Mouse (Mus musculus): Measurements from ENCODE around the gene Ttc39b. TPM values are rescaled to one million over a fixed set of nuclear protein-coding genes. Genes with fewer than 3 reads are reported as not detected.
A peak's percentile ranks its signal among the peaks of the same experiment; 100 is the strongest.

Ttc39b gene
- total RNA-seq, 1 experiment from 2014 or later, result 5.8 TPM

DNA sequence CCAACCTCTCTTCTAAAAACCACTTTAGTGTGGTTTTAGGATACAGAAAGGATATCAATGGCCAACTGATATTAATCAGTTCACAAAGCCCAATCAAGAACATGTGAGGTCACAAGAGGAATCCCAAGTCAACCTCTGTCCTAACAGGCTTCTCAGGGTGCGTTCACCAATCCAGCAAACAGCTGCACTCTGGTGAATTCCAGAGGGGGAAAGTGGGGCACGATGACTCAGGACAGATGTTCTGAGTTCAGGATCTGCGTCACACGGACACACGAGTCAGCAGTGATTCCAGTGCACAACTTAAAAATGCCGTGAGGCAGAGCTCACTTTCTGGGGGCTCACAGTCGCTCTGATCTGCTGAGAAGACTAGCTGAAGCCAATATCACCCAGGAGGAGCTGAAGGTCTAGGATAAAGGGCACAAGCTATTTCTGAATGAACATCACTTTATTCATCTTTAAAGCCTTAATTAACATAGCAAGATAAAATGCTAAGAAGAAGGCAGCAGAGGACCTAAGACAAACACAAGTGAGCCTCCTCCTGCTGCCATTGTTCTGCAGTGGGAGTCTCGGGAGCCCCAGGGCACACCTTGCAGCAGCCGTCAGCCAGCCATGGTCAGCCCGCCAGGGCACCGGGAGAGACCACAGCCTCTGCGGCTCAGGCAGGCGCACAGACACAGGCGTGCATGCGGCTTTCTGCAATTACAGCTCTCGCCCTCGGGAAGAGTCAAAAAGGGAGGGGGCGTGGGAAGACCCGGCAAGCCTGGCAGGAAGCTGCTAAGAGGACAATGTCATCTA is 39.9 kb downstream of the Ttc39b start:
- peak; percentile 68 for ATAC-seq (replicated peaks; ENCODE audit: low read depth, poor library complexity, severe bottlenecking)

DNA sequence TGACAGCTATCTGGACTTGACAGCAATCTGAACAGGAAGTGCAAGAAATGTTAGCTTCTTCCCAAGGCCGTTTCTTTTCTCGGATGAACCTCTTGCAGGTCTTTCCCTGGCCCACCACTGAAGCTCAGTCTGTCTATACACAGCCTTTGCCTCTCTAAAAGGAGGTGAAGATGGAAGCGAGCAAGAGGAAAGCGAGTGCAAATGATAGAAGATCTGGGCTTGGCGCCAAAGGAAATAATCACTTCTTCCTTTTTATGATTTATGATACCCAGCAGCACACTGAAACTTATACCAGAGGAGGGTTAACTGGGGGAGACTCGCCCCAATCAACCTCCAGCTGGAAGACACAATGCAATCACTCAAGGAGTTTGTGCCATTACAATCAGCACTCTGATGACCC is 41.6 kb downstream of the Ttc39b start:
- ATAC-seq (replicated peaks; ENCODE audit: low read depth, poor library complexity, severe bottlenecking), result peak; percentile 46

DNA sequence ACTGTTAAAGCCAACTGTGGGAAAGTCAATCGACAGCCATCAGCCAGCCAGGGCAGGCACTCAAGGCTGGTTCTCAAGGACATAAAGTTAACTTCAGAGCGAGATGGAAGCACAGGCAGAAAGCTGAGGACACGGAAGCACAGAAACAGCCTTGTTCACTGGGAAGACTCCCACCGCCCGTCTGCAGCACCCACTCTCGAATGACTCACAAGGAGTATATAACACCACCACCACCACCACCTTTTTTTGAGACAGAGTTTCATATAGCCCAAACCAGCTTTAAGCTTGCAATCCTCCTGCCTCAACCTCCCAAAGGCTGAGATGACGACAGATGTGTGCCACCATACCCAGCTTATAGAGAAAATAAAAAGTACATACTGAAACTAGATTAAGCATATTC is 44.8 kb downstream of the Ttc39b start:
- ATAC-seq (replicated peaks; ENCODE audit: low read depth, poor library complexity, severe bottlenecking), result no peak

DNA sequence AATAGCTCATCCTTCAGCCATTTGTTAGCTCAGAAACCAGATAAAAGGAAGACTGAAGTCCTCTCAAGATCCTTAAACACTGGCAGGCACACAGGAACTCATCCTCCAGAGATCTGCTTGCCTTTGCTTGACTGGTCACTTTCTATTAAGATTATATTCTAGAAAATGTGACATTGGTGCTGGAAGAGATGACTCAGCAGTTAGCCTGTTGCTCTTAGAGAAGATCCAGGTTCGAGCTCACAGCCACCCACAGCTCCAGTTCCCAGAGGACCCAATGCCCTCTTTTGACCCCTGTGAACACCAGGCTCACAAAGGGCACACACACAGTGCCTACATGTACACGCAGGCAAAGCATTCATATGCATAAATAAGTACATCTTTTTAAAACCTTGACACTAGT is 49.8 kb downstream of the Ttc39b start:
- peak; percentile 4 for ATAC-seq (replicated peaks; ENCODE audit: low read depth, poor library complexity, severe bottlenecking)

DNA sequence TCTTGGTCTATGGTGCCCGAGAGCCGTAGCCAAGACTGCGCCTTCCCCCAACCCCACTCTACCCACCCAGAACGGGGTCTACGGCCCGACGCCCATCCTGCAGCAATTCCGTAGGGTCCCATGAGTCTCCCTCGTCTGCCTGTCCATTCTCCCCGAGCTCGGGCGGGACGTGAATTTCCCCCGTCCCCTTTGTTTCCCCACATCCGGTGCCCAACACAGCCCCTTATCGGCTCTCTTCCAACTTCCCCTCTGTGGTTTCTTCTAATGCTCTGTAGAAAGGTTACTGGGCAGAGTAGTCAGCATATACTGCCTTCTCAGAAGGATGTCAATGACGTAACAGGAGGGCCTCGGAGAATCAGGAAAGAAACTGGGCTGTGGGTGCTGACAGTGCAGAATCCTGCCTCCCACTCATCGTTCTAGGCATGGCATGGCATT is 50.4 kb downstream of the Ttc39b start:
- ATAC-seq (replicated peaks; ENCODE audit: low read depth, poor library complexity, severe bottlenecking), result peak; percentile 93

DNA sequence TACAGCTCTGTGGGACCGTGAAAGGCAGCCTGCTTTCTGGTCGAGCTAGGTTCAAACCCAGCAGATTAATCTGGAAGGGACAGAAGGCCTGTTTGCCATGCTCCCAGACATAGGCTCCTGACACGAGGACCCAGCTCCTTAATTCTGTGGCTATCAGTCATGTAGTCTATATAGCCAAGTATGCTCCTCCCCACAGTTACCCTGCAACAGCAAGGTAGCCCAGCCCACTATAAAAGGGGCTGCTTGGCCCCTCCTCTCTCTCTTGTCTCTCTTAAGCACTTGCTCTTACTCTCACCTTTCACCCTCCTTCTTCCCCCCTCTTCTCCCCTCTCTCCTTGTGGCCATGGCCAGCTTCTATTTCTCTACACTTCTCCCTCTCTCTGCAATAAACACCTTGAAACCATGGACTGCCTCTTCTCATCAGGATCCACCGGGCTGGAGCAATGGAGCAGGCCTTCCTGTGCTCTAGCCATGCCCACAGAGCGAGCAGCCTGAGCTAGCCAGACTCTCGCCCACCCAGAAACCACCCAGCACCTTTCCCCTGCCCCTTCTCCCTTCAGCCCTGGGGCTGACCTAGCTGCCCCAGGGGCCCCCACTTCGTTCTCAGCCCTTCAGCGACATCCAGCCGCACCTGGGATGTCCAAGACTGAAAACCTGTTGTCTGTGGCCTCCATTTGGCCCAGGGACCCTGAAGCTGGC is 51.0 kb downstream of the Ttc39b start:
- peak; percentile 10 for ATAC-seq (replicated peaks; ENCODE audit: low read depth, poor library complexity, severe bottlenecking)

DNA sequence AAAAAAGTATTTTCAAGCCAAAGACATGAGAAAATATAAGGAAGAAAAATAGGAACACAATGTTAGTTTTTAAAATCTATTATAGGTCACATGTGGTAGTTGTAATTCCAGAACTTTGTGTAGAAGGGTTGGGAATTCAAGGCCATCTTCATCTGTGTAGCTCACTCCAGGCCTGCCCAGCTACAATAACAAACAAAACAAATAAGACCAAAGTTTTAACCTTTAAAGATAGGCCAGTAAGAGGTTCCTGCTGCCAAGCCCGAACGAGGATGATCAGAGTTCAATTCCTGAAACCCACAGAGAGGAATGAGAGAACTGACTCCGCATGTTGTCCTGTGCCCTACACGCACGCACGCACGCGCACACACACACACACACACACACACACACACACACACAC is 53.6 kb downstream of the Ttc39b start:
- no peak for ATAC-seq (replicated peaks; ENCODE audit: low read depth, poor library complexity, severe bottlenecking)

DNA sequence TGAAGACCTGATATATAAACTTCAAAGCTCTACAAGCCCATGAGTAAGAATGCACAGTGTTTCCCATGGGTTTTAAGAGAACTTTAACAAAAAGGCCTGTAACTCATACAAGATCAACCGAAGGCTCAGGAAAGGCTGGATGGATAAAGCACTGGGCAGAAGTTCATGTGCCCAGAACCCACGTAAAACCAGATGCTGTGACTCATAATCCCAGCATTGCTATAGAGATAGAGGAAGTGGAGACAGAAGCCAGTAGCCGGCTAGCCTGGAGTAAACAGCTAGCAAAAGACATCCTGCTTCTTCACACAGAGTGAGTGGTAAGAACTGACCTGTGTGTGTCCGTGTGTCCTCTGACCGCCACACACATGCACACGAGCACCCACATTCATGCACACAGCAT is 54.4 kb downstream of the Ttc39b start:
- ATAC-seq (replicated peaks; ENCODE audit: low read depth, poor library complexity, severe bottlenecking), result peak; percentile 19; the same call in 1 of the 2 replicates

DNA sequence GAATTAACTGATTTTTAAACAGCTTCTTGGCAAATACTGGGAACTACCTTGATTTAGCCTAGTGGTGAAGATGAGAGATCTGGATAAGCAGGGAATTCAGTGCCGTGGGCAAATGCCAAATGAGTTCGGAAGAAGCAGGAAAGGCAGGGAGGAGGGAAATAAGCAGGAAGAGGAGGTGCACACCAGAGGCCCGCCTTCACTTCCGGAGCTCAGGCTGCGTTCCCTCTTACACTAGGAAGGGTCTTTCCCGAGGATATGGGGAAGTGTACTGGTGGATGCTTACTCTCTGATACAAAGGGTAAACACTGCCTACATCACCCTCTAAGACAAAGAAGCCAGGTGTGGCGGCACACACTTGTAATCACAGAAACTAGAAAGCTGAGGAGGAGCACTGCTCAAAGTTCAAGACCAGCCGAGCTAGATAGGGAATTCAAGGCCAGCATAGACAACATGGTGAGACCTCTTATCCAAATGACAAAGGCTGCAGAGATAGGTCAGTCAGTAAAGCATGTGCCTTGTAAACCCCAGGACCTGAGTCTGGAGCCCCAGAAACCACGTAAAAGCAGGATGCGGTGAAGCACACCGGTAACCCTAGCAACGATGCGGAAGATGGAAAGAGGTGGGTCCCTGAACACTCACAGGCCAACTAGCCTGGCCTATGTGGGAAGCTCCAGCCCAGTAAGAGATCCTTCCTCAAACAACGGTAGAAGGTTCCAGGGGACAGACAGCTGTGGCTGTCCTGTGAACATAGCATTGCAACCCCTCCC is 57.9 kb downstream of the Ttc39b start:
- ATAC-seq (replicated peaks; ENCODE audit: low read depth, poor library complexity, severe bottlenecking), result peak; percentile 70

DNA sequence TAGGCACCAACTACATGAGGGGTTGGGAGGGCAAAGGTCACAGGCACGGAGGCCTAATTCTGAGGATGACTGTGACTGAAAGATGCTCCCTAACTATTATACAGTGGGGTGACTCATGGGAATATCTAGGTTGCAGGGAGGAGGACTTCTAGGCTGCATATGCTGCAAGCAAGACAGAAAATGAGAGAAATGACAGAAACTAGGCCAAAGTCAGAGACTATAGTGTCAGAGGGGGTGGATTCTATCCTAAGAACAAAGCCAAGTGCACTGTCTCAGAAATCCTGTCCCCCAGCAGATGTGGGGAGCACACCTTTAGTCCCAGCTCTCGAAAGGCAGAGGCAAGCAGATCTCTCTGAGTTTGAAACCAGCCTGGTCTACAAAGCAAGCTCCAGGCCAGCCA is 59.2 kb downstream of the Ttc39b start:
- no peak for ATAC-seq (replicated peaks; ENCODE audit: low read depth, poor library complexity, severe bottlenecking)

DNA sequence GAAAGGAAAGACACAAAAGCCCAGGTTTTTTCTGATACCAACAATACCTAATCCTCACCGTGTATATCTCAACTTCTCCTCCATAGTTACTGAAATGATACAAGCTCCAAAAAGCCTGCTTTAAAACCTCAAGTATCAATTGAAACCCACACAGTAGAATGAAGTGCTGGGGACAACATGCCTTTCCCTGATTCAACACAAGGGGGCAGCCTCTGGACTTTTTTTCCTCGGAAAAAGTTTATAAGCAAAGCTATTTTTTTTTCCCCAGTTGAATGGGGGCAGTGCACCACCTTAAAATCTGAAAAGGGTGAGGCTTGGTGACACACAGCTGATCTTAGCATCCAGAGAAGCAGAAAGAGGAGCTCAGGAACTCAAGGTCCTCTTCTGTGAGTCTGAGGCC is 62.1 kb downstream of the Ttc39b start:
- ATAC-seq (replicated peaks; ENCODE audit: low read depth, poor library complexity, severe bottlenecking), result peak; percentile 50

DNA sequence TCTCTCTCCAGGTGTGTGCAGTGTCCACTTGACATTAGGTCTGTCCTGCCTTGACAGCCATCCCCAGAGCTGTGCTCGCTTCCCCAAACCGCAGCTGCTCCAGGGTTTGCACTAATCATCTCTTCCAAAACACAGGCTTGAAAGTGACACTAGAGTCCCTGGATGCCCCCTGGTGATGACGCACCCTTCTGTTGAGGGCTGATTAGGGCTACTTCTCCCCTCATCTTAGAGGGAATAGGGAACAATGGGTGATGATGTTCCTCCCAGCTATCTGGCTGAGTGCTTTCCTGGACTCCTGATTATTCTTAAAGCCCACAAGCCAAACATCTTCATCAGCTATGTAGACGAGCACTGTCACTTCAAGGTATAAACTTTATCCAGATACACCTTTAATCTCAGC is 64.4 kb downstream of the Ttc39b start:
- ATAC-seq (replicated peaks; ENCODE audit: low read depth, poor library complexity, severe bottlenecking), result no peak

DNA sequence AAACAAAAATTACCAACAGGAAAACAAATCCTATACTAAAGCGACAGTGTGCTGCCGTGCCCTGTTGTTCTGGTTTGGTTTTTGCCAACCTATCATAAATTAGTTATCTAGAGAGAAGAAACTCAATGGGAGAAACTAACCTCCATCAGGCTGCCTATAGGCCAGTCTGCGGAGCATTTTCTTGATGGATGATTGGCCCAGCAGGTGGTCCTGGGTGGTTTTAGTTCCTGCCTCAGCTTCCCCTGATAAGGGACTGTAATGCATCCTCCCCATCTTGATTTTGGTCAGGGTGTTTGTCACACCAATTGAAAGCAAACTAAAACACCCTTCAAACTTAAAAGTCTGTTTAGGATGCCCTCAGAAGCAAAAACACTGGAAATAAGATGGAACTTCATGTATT is 65.8 kb downstream of the Ttc39b start:
- no peak for ATAC-seq (replicated peaks; ENCODE audit: low read depth, poor library complexity, severe bottlenecking)

DNA sequence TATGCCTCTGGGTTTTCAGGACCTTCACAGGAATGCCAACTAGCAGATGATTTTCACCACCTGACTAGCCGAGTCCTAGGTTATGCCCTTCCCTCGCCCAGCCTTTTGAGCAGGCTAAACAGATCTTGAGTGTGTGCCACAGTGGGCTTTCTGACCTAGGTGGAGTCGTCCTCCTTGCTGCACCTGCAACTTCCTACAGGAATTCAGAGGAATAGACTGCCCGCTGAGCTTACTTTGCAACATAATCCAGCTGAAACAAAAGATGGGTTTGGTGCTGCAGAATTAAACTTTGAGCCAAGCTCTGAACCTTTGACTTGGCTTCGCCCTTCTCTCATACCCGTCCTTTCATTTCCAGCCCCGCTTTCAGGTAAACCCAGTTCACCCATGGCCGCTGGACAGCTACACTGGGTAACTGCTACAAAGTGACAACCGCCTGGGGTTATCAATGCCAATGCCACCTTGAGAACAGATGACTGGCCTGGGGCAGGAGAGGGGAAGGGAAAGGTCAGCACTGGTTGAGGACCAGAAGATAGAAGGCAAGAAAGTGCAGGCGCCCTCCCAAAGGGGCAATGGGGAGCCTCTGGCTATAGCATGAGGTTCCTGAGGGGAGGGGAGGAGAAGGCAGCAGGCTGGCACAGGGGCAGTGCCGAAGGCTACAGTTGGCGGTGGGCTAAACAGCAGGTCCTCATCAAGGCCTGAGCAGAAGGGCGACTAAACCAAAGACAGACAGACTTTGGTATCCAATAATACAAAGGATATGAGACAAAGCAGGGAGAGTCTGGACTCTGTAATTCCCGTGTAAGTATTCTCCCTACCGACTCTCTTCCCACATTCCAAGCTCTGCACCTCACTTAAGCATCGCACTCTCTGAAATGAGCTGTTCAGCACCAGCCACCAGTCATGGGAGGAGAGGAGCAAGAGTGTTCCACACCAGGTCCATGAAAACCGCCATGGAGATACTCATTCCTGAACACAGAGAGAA is 66.5 kb downstream of the Ttc39b start:
- no peak for ATAC-seq (replicated peaks; ENCODE audit: low read depth, poor library complexity, severe bottlenecking)

DNA sequence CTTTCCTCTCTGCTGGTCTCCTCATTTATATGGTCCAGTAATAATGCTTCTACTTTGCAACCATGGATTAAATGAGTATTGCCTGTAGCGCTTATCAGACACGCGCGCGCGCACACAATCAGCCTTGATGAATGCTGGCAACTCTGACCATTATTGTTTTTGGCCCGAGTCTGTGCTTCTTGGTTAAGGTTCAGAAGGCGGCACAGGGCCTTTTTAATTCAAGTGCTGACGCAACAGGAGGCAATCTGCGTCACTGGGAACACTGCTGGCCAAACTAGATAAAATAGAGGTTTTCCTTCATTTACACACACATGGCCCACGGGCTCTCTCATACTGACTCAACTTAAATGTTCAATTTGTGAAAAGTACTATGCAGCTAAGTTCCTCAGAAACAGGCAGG is 67.3 kb downstream of the Ttc39b start:
- ATAC-seq (replicated peaks; ENCODE audit: low read depth, poor library complexity, severe bottlenecking), result no peak

DNA sequence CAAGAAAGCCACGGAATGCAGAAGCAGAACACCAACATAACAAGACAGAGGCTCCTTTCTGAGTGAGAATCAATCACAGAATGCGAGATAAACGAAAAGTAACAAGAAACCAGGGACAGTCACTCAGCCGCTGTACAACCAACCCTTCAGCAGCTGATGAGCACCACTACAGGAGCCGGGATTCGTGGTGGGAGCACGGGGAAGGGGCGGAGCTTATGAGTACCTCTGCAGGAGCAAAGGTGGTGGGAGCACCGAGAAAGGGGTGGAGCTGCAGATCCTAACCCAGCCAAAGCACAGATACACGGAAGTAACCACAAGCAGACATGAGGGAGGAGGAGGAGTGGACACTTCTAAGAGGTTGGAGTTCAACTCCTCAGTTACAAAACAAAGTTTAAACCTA is 69.1 kb downstream of the Ttc39b start:
- ATAC-seq (replicated peaks; ENCODE audit: low read depth, poor library complexity, severe bottlenecking), result no peak

DNA sequence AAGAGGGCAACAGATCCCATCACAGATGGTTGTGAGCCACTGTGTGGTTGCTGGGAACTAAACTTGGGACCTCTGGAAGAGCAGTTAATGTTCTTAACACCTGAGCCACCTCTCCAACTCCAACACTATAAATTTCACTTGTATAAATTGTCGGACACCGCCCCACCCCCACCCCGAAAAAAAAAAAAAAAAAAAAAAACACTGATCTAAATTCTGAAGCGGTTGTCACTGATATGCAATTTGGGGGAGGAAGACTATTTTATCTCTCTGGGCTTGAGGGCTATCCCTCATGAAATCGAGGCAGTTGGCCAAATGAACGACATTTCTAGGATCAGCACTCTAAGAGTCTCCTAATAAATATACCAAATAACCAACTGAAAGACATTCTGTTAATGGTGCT is 70.4 kb downstream of the Ttc39b start:
- no peak for ATAC-seq (replicated peaks; ENCODE audit: low read depth, poor library complexity, severe bottlenecking)

DNA sequence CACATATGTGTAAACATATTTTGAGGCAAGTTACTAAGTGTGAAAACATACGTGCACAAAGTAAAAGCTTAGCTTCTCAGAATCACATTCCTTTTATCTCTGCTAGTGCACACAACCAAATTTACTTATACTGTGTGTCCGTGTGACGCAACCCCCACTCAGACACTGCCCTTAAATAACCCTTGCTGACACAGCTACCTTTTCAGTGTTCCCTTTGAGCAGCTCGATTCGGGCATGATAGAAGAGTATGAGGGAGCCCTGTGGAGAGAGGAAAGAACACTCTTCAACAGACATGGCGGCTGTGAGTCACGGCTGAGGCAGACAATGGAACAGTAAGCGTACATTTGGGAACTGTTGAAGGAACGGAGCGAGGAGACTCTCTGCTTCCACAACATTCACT is 80.3 kb downstream of the Ttc39b start:
- no peak for ATAC-seq (replicated peaks; ENCODE audit: low read depth, poor library complexity, severe bottlenecking)

DNA sequence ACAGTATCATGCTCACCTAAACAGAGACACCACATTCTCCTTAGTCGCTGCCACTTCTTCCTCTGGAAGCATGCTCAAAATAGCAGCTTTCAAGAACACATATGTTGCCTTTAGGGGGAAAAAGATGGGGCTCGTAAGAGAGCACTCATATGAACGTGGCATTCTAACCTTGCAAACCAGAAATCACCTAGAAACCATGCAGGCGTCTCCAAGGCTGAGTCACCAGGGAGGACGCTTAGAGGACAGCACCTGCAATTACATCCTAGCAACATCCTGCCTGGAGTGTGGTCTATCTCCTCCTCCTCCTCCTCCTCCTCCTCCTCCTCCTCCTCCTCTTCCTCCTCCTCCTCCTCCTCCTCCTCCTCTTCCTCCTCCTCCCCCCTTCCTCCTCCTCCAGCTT is 82.4 kb downstream of the Ttc39b start:
- no peak for ATAC-seq (replicated peaks; ENCODE audit: low read depth, poor library complexity, severe bottlenecking)

DNA sequence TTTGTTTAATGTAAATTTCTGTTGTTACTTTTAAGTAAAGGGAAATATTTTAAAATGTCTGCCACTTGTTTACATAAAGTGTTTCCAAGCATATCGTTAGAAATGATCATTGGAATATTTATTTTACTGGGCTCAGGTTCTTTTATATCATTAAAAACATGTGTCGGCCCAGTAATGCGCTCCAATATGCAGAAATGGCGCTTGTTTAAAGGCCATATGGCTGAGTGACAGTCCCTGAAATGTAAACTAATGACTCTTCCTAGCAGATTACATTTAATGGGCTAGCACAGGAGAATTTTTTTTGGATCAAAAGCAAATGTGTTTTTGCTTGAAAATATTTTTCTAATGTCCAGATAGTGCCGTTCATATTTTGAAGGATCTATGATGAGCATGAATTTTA is 86.4 kb downstream of the Ttc39b start:
- no peak for ATAC-seq (replicated peaks; ENCODE audit: low read depth, poor library complexity, severe bottlenecking)
